Mouse (Mus musculus) stomach, postnatal 0 days (tissue): ENCODE results near the gene Mctp1. TPM values are rescaled to one million over a fixed set of nuclear protein-coding genes. Genes with fewer than 3 reads are reported as not detected.
"Not testable (repeated sequence)": the region's sequence is repeated elsewhere in the genome, so short reads cannot be mapped to it uniquely, and the experiment has no call there.

Experiments
- ATAC-seq: fragments of 200-750 bp; cut with Nextera tagmentation; 2 replicates; pipeline ENCODE4 v1.8.0; 2017; ENCODE audit not compliant: low FRiP score, low TSS enrichment
- DNase-seq: peaks from one replicate; pipeline ENCODE4 v3.0.0-alpha.2; 2016; ENCODE audit warnings: low spot score
- H3K27ac ChIP-seq: fragments of 300-500 bp; sonication (generic); replicated peaks from 2 replicates; pipeline ENCODE4 v1.5.1; 2014; ENCODE audit warnings: mild to moderate bottlenecking, control low read depth
- H3K27me3 ChIP-seq: fragments of 300-500 bp; sonication (generic); 2 replicates; pipeline ENCODE4 v1.6.1; 2014; ENCODE audit warnings: low read length; ENCODE audit not compliant: control insufficient read depth, insufficient read depth
- H3K36me3 ChIP-seq: fragments of 300-500 bp; sonication (generic); 2 replicates; pipeline ENCODE4 v1.6.1; 2014; ENCODE audit warnings: low read length, mixed read lengths; ENCODE audit not compliant: control insufficient read depth, insufficient read depth
- H3K4me1 ChIP-seq: fragments of 300-500 bp; sonication (generic); replicated peaks from 2 replicates; pipeline ENCODE4 v1.6.1; 2014; ENCODE audit warnings: antibody characterized with exemption; ENCODE audit not compliant: control insufficient read depth, insufficient read depth
- H3K4me2 ChIP-seq: fragments of 300-500 bp; sonication (generic); replicated peaks from 2 replicates; pipeline ENCODE4 v1.6.1; 2014; ENCODE audit warnings: low read depth, mild to moderate bottlenecking, control low read depth, moderate library complexity
- H3K4me3 ChIP-seq: fragments of 300-500 bp; sonication (generic); 2 replicates; pipeline ENCODE4 v1.5.1; 2014; ENCODE audit warnings: low read depth, low read length, control low read depth
- H3K9ac ChIP-seq: fragments of 300-500 bp; sonication (generic); 2 replicates; pipeline ENCODE4 v1.6.1; 2014; ENCODE audit warnings: mild to moderate bottlenecking, low read length, control low read depth, mixed read lengths
- H3K9me3 ChIP-seq: fragments of 300-500 bp; sonication (generic); 2 replicates; pipeline ENCODE4 v1.6.1; 2016; ENCODE audit warnings: low read length; ENCODE audit not compliant: control insufficient read depth
- CTCF ChIP-seq: IDR thresholded peaks from 2 replicates; pipeline ENCODE4 v1.5.1; 2016; ENCODE audit warnings: antibody characterized with exemption, low read depth, mild to moderate bottlenecking, moderate library complexity
- EP300 ChIP-seq: optimal IDR thresholded peaks from 2 replicates; pipeline ENCODE3; 2016; ENCODE audit warnings: antibody characterized with exemption
- WGBS: fragments of 180-500 bp; shearing (Covaris S2); extraction: QIAGEN DNeasy Blood & Tissue Kit; methylation state at CpG from one replicate; pipeline ENCODE4 v1.1.7; 2014; 5-methylcytosine and 5-hydroxymethylcytosine counted together
- polyA plus RNA-seq: library from polyadenylated mRNA; unstranded; fragments of >200 nt; fragmentation: Nextera tagmentation; extraction: Ambion mirVana; gene quantifications from 2 replicates; pipeline ENCODE4 v1.2.1, GENCODE M21; 2015

Mctp1 gene
- polyA plus RNA-seq, 1 experiment from 2014 or later: 1.1 TPM

DNA sequence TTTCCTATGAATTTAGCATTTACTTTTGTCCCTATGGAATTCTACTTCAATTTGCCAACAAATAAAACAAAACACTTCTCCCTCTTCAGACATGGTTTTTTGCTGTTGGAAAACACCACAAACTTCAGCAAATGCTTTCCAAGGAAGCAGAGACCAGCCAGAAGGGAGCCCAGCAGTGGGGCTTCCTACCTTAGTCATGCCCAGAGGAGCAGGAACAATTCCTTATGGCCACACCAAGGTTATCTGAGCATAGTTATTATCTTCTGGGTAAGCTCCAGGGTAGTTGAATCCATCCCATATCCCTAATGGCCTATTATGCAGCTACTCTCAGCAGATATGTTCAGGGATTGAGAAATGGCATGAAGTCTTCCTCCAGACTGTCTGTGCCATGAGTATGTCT lies 52.1 kb downstream of the Mctp1 start:
- Histone ChIP-seq H3K27ac (no peak overlapping the region), H3K4me2 (no peak overlapping the region), H3K36me3 (no peaks in the 10 kb centered on the region), H3K4me3 (no peak overlapping the region), H3K9ac (no peak overlapping the region), H3K9me3 (no peaks in the 10 kb centered on the region), H3K4me1 (no peaks in the 10 kb centered on the region), H3K27me3 (no peaks in the 10 kb centered on the region)
- no peak for ATAC-seq
- DNase-seq: no peak
- TF ChIP-seq EP300 (no peak), CTCF (no peak)

DNA sequence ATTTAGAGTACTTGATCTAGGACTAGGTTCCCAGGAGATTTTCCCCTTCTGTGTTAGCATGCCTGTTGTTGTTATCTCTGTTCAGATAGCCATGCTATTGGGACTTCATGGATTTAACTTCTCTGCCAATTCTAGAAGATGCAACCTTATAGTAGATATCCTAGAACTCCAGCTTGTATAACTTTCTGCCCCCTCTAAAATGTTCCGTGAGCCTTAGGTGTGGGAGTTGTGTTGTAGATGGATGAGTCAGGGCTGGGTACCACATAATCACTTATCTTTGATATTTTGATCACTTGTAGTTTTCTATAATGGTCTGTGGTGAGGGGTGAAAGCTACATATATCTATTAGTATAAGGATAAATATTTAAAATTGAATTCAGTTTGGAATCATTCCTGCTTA lies 54.4 kb downstream of the Mctp1 start:
- Histone ChIP-seq H3K4me2 (no peak overlapping the region), H3K9ac (no peak overlapping the region), H3K4me1 (no peaks in the 10 kb centered on the region), H3K4me3 (no peak overlapping the region), H3K27me3 (no peaks in the 10 kb centered on the region), H3K9me3 (no peaks in the 10 kb centered on the region), H3K36me3 (no peaks in the 10 kb centered on the region), H3K27ac (no peak overlapping the region)
- WGBS: 85% methylated on average over 1 of the region's 1 CpGs
- DNase-seq (no peak), ATAC-seq (no peak)
- TF ChIP-seq EP300: no peak
- TF ChIP-seq CTCF: no peak

DNA sequence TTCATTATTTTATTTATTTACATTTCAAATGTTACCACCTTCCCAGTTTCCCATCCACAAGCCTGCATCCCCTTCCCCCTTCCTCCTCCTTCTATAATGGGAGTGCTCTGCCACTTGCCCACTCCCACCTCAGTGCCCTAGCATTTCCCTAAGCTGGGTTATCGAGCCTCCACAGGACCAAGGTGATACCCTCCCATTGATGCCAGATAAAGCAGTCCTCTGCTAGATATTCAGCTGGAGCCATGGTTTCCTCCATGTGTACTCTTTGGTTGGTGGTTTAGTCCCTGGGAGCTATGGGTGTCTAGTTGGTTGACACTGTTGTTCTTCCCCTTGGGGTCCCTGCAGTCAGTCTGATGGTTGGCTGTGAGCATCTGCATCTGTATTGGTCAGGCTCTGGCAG lies 61.7 kb downstream of the Mctp1 start:
- no peak for ATAC-seq
- Histone ChIP-seq H3K4me3 (no peak overlapping the region), H3K9me3 (no peaks in the 10 kb centered on the region), H3K27me3 (no peaks in the 10 kb centered on the region), H3K4me1 (no peaks in the 10 kb centered on the region), H3K27ac (no peak overlapping the region), H3K36me3 (no peaks in the 10 kb centered on the region), H3K4me2 (no peak overlapping the region), H3K9ac (no peak overlapping the region)
- DNase-seq: no peak
- TF ChIP-seq CTCF (no peak), EP300 (no peak)
- WGBS: 63% methylated on average over 1 of the region's 1 CpGs

DNA sequence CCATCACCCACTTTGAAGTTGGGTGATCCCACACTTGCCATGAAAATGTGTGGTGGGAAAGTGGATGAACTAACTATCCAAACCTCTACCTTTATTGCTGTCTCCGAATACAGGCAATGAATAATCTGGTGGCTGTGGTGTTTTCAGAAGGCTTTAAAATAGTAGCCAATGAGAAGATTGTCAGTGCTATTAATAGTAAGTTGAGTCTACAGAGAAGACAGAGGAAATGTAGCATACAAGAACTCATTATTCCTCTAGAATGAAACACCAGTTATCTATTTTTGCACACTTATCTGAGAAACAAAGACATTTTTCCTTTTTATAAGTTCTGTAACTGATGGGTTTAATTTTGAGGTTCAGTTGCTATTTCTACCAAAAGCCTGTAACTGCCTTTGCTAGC lies 63.2 kb downstream of the Mctp1 start:
- Histone ChIP-seq H3K9ac (no peak overlapping the region), H3K9me3 (no peaks in the 10 kb centered on the region), H3K4me3 (no peak overlapping the region), H3K4me2 (no peak overlapping the region), H3K27ac (no peak overlapping the region), H3K4me1 (no peaks in the 10 kb centered on the region), H3K36me3 (no peaks in the 10 kb centered on the region), H3K27me3 (no peaks in the 10 kb centered on the region)
- ATAC-seq (no peak), DNase-seq (no peak)
- TF ChIP-seq CTCF (no peak), EP300 (no peak)
- 76% methylated on average over 1 of the region's 1 CpGs for WGBS

DNA sequence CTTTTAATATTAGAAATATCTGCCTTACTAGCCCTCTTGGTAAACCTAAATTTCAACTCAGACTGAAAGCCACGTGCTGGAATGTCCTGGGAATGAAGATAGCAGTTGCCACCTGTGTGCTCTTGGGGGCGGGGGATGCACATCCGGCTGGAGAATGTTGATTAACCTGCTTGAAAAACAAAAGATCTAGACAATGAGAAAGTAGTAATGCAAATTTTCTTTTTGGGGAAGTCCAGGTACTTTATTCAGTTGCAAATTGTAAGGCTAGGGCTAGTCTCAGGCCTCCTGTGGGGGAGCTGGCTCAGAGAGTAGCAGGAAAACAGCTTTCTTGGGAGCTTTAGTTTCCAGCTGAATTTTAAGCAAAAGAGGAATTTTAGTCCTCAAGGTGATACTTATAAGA lies 67.2 kb downstream of the Mctp1 start:
- DNase-seq, H3K27ac ChIP-seq, H3K4me2 ChIP-seq, H3K4me3 ChIP-seq, H3K36me3 ChIP-seq, H3K9me3 ChIP-seq, ATAC-seq, H3K9ac ChIP-seq, H3K4me1 ChIP-seq, H3K27me3 ChIP-seq: not testable (repeated sequence)
- WGBS: 66% methylated on average over 3 of the region's 3 CpGs

DNA sequence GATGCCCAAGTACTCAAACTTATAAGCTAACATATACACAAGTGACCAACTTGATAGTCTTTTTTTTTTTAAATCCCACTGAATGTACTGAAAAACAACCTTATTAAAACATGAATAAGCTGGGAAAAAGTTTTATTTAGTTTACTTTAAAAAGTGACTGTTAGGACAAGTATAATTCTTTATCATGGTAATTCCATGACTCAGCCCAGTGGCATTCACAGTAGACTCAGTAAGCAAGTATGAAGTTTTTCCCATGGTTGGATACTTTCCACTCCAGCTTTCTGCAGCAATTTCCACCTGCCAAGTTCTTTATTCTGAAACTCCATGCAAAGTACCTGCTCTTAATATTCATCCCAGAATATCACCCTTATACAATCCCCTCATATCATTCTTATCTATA lies 97.3 kb downstream of the Mctp1 start:
- no peak for ATAC-seq
- Histone ChIP-seq H3K4me3 (no peak overlapping the region), H3K4me2 (no peak overlapping the region), H3K27ac (no peak overlapping the region), H3K9ac (no peak overlapping the region), H3K27me3 (no peaks in the 10 kb centered on the region), H3K4me1 (no peaks in the 10 kb centered on the region), H3K36me3 (no peaks in the 10 kb centered on the region), H3K9me3 (no peaks in the 10 kb centered on the region)
- no peak for DNase-seq
- no peak for TF ChIP-seq EP300
- TF ChIP-seq CTCF: no peak
